Mouse (Mus musculus) right cerebral cortex, postnatal 4 days (tissue): ENCODE results near the gene Rbm20.

ENCODE experiments used
- DNase-seq: peaks from one replicate; pipeline ENCODE4 v3.0.0-alpha.2; 2022

Rbm20 gene

GRCm38 (mm10) chr19:53821241-53822120 is 144.4 kb downstream of the Rbm20 start:
- DNase-seq: no peak

- no peak for DNase-seq
Observed at GRCm38 (mm10) chr19:53823847-53824246, 146.7 kb downstream of the Rbm20 start.

GRCm38 (mm10) chr19:53824872-53825680 is 148.0 kb downstream of the Rbm20 start:
- DNase-seq: no peak

DNA sequence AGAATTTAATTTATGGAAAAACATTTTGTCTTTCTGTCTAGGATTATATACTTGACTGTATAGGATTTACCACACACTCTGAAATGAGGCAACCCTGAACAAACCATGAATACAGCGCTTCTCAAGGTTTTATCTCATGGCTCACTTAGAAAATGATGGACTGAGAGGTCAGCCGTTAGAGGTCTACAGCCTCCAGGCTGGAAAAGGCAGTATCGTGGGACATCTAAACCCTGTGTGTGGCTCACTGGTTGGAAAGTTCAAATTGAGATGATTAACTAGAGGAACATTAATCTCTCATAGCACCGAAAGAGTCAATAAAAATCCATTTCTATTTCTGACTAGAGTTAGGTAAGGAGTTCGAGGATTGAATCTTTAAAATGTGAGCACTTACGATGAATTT is 152.9 kb downstream of the Rbm20 start:
- no peak for DNase-seq

GRCm38 (mm10) chr19:53830407-53831163 is 153.5 kb downstream of the Rbm20 start:
- DNase-seq: no peak

- no peak for DNase-seq
Observed at GRCm38 (mm10) chr19:53831164-53831448, 154.0 kb downstream of the Rbm20 start.

GRCm38 (mm10) chr19:53832512-53832911 is 155.4 kb downstream of the Rbm20 start:
- no peak for DNase-seq

GRCm38 (mm10) chr19:53833745-53834369 is 156.8 kb downstream of the Rbm20 start:
- DNase-seq: no peak

- no peak for DNase-seq
Observed at GRCm38 (mm10) chr19:53836569-53837454, 159.7 kb downstream of the Rbm20 start.

DNA sequence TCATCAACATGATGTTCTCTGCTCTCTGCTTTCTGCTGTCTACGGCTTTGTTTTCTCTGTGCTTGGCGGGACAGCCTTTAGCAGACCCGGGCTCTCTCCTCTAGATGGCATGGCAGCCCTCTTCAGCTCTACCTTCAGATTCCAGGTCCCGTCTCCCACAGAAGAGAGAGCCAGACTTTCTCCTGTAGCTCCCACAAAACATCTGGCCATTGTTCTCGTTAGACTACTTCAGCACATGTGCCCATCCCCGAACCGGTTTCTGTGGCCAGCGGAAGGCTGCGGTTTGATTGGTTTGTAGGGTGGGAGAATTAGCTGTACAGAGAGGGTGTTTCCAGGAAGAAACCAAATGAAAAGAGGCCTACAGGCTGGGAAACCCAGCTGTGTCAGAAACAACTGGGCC is 161.7 kb downstream of the Rbm20 start:
- no peak for DNase-seq

- no peak for DNase-seq
Observed at GRCm38 (mm10) chr19:53839837-53840236, 162.7 kb downstream of the Rbm20 start.

GRCm38 (mm10) chr19:53841915-53842314 is 164.8 kb downstream of the Rbm20 start:
- peak; percentile 61 for DNase-seq

GRCm38 (mm10) chr19:53843972-53844371 is 166.9 kb downstream of the Rbm20 start:
- DNase-seq: no peak

- no peak for DNase-seq
Observed at GRCm38 (mm10) chr19:53848272-53848995, 171.3 kb downstream of the Rbm20 start.

GRCm38 (mm10) chr19:53850166-53850922 is 173.2 kb downstream of the Rbm20 start:
- peak; percentile 28 for DNase-seq

DNA sequence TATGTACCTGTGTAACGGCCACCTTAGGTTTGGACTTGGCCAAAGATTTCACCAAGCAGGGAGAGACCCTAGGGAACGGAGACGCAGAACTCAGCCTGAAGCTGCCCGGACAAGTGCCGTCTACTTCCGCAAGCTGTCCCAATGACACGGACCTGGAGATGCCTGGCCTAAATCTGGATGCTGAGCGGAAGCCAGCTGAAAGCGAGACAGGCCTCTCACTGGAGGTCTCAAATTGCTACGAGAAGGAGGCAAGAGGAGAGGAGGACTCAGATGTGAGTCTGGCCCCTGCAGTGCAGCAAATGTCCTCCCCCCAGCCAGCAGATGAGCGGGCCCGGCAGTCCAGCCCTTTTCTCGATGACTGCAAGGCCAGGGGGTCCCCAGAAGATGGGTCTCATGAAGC is 174.2 kb downstream of the Rbm20 start:
- no peak for DNase-seq

DNA sequence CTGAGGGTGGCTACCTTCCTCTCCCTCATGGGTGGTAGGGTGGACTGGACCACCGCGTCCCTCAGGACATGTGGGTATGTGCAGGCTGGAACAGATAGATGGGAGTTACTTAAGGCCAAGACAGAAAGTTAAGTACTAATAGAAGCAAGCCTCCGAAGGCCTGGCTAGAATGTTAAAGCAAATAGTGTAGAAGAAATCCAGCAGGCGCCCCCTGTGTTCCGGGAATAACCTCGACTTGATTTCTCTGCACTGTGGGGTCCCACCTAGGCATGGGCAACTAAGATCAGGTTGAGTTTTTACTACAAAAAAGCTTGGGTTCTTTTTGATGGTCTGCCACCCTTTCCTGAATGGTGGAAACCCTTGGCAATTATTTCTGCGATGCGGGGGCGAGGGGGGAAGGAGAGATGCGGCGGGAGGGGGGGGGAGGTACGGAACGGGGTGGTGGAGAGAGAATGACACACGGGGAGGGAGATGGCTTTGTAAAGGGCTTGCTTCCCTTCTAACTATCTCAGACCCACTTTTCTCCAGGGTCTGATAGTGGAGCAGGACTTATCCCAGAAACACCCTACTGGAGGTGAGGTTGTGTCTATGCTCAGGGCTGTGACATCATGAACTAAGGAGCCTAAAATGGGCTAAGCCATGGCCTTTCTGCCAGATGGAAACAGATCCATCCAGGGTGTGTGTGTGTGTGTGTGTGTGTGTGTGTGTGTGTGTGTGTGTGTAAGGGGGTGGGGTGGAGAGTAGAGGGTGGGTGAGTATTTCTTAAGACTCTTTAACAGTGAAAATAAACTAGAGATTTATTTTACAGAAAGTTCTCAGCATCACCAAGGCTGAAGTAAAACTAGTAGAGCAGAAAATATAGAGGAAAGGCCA is 175.0 kb downstream of the Rbm20 start:
- DNase-seq: no peak

DNA sequence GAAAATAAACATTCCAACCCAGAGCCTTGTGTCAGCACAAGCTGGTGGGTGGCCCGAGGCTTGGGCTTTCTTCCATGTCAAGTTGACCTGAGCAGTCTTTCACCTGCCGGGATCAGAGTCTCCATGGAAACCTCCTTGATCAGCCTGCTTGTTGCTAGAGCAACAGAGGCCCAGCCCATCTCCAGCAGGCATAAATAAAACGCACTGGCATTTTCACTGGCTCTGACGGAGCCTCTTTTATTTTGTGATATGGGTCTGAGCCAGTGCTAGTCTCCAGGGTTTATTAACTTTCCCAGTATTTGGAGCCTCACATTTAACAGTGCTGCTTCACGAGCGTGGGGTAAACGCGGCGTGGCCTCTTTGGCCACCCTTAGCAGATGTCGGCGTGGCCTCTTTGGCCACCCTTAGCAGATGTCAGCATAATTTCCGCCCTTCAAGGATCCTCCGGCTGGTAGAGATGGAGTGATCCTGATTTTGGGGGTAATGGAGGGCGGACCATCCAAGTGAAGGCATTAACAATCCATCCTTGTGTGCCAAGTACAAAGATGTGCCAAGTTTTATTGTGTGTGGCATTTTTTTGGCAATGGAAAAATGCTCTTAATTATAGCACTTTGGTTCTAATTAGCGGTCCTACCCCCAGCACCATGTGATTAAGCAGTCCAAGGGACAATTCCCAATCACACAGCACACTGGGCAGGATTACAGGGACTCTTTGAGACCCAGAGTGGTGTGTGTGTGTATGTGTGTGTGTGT is 175.8 kb downstream of the Rbm20 start:
- DNase-seq: peak; percentile 62

DNA sequence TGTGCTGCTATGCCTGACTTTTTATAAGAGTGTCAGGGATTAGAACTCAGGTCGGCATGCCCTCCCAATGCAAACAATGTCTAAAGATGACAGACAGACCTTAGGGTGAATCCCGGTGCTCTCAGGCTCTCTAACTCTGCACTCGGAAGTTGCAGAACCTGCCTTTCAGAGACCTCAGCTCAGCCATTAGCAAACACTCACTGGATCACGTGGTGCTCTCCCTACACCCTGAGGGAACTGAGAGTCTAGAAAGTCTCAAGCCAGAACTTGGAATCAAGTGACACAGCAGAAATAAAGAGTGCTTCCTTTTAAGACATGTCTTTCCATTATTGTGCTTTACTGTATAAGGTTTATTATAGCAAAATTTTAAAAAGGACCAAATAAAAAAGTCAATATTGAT is 177.9 kb downstream of the Rbm20 start:
- no peak for DNase-seq
